Mouse (Mus musculus) heart, embryonic 16.5 days (tissue): ENCODE data around the gene Tnc. TPM values are rescaled to one million over a fixed set of nuclear protein-coding genes. Genes with fewer than 3 reads are reported as not detected.
"Not testable (repeated sequence)": the region's sequence is repeated elsewhere in the genome, so short reads cannot be mapped to it uniquely, and the experiment has no call there.

ENCODE experiments used
- ATAC-seq: fragments of 200-750 bp; cut with Nextera tagmentation; replicated peaks from 2 replicates; pipeline ENCODE4 v1.8.0; 2017; ENCODE audit warnings: moderate number of reproducible peaks; ENCODE audit not compliant: insufficient read depth, low FRiP score; ENCODE audit errors: extremely low read depth
- H3K27ac ChIP-seq: fragments of 300-500 bp; sonication (generic); 2 replicates; pipeline ENCODE4 v1.5.1; 2014; ENCODE audit warnings: mild to moderate bottlenecking, low read length, control low read depth, moderate library complexity
- H3K27me3 ChIP-seq: fragments of 300-500 bp; sonication (generic); 2 replicates; pipeline ENCODE4 v1.6.1; 2014; ENCODE audit warnings: low read length, mixed read lengths; ENCODE audit not compliant: control insufficient read depth, insufficient read depth
- H3K36me3 ChIP-seq: fragments of 300-500 bp; sonication (generic); 2 replicates; pipeline ENCODE4 v1.6.1; 2014; ENCODE audit not compliant: control insufficient read depth, insufficient read depth
- H3K4me1 ChIP-seq: fragments of 300-500 bp; sonication (generic); 2 replicates; pipeline ENCODE4 v1.6.1; 2014; ENCODE audit warnings: low read length, mixed read lengths; ENCODE audit not compliant: control insufficient read depth, insufficient read depth
- H3K4me2 ChIP-seq: fragments of 300-500 bp; sonication (generic); 2 replicates; pipeline ENCODE4 v1.6.1; 2014; ENCODE audit warnings: low read depth, mild to moderate bottlenecking, control low read depth, low read length
- H3K4me3 ChIP-seq: fragments of 300-500 bp; sonication (generic); 2 replicates; pipeline ENCODE4 v1.5.1; 2014; ENCODE audit warnings: mild to moderate bottlenecking, control low read depth, low read length
- H3K9ac ChIP-seq: fragments of 300-500 bp; sonication (generic); 2 replicates; pipeline ENCODE4 v1.6.1; 2014; ENCODE audit warnings: low read length, control low read depth
- H3K9me3 ChIP-seq: fragments of 300-500 bp; sonication (generic); replicated peaks from 2 replicates; pipeline ENCODE4 v1.6.1; 2016; ENCODE audit warnings: low read length; ENCODE audit not compliant: control insufficient read depth
- WGBS: fragments of 180-500 bp; shearing (Covaris S2); extraction: QIAGEN DNeasy Blood & Tissue Kit; methylation state at CpG from one replicate; pipeline ENCODE4 v1.1.7; 2014; 5-methylcytosine and 5-hydroxymethylcytosine counted together
- polyA plus RNA-seq: library from polyadenylated mRNA; unstranded; fragments of >200 nt; fragmentation: Nextera tagmentation; extraction: Ambion mirVana; gene quantifications from 2 replicates; pipeline ENCODE4 v1.2.1, GENCODE M21; 2015

Gene Tnc
- polyA plus RNA-seq, 1 experiment from 2014 or later = 31.3 TPM

DNA sequence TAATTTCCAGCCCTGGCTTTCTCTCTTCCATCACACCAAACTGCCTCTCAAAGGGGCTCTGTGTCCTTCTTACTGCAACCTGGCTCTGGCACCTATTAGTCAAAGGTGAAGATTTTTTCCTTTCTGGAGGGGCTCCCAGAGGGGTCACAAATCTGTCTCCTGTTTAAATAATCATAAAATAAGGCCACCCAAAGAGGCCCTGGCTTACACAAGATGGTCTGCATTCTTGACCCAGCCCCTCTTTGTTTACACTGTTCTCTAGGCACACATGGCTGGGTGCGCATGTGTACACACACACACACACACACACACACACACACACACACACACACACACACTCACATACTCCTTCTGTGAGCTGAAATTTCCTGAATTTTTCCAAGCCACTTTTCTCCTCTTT lies 83.4 kb downstream of the Tnc start:
- Histone ChIP-seq H3K27me3 (no peaks in the 10 kb centered on the region), H3K9ac (no peak overlapping the region), H3K36me3 (no peaks in the 10 kb centered on the region), H3K4me2 (no peak overlapping the region), H3K9me3 (no peaks in the 10 kb centered on the region), H3K27ac (no peak overlapping the region), H3K4me3 (no peak overlapping the region), H3K4me1 (no peaks in the 10 kb centered on the region)
- no peak for ATAC-seq
- WGBS = 89% methylated on average over 1 of the region's 1 CpGs

- Histone ChIP-seq H3K27me3 (no peaks in the 10 kb centered on the region), H3K4me2 (no peak overlapping the region), H3K9ac (no peak overlapping the region), H3K36me3 (no peaks in the 10 kb centered on the region), H3K4me1 (no peaks in the 10 kb centered on the region), H3K9me3 (no peaks in the 10 kb centered on the region), H3K4me3 (no peak overlapping the region), H3K27ac (no peak overlapping the region)
- no peak for ATAC-seq
- WGBS = 85% methylated on average over 5 of the region's 5 CpGs
Observed at GRCm38 (mm10) chr4:63961858-63962468, 84.9 kb downstream of the Tnc start.

DNA sequence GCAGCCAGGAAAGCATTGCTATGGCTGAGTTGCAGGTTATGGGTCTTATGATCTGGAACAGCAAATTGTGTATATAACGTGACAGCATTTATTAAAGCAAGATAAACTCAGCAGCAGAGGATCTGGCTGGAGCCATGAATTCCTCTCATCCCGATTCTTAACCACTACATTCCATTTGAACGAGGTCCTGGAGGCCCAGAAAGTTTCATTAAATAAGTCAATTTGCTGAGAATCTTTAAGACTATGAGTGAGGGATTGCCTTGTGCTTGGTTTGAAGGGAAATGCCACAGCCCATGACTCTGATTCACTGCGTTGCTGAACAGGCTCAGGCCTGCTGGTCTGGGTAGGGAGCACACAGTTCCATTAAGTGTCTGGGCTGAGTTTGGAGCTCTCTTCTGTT lies 88.2 kb downstream of the Tnc start:
- Histone ChIP-seq H3K4me1 (no peaks in the 10 kb centered on the region), H3K36me3 (no peaks in the 10 kb centered on the region), H3K27ac (no peak overlapping the region), H3K27me3 (no peaks in the 10 kb centered on the region), H3K9me3 (no peaks in the 10 kb centered on the region), H3K9ac (no peak overlapping the region), H3K4me2 (no peak overlapping the region), H3K4me3 (no peak overlapping the region)
- 67% methylated on average over 4 of the region's 4 CpGs for WGBS
- no peak for ATAC-seq

- Histone ChIP-seq H3K27ac (no peak overlapping the region), H3K9ac (no peak overlapping the region), H3K36me3 (no peaks in the 10 kb centered on the region), H3K9me3 (no peaks in the 10 kb centered on the region), H3K27me3 (peaks cover 7% of the 10 kb centered on the region), H3K4me1 (no peaks in the 10 kb centered on the region), H3K4me2 (no peak overlapping the region), H3K4me3 (no peak overlapping the region)
- no peak for ATAC-seq
- WGBS = 86% methylated on average over 9 of the region's 9 CpGs
Observed at GRCm38 (mm10) chr4:63950054-63950453, 96.8 kb downstream of the Tnc start.

DNA sequence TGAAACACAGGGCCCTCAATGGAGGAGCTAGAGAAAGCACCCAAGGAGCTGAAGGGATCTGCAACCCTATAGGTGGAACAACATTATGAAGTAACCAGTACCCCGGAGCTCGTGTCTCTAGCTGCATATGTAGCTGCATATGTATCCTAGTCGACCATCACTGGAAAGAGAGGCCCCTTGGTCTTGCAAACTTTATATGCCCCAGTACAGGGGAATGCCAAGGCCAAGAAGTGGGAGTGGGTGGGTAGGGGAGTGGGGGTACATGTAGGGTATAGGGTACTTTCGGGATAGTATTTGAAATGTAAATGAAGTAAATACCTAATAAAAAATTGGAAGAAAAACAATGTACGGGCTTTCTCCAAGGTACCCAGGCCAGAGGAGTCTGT lies 98.1 kb downstream of the Tnc start:
- not testable (repeated sequence) for H3K27me3 ChIP-seq, H3K27ac ChIP-seq, ATAC-seq, H3K9ac ChIP-seq, H3K36me3 ChIP-seq, H3K4me2 ChIP-seq, H3K9me3 ChIP-seq, H3K4me3 ChIP-seq, H3K4me1 ChIP-seq
- 82% methylated on average over 5 of the region's 5 CpGs for WGBS

GRCm38 (mm10) chr4:63948066-63948687 lies 98.6 kb downstream of the Tnc start:
- peak; percentile 32; the same call in 1 of the 2 replicates for ATAC-seq
- H3K4me2 ChIP-seq = peak overlapping the region; percentile 51
- H3K27me3 ChIP-seq = peaks cover 7% of the 10 kb centered on the region
- no peak overlapping the region for H3K27ac ChIP-seq
- H3K4me1 ChIP-seq = no peaks in the 10 kb centered on the region
- no peaks in the 10 kb centered on the region for H3K36me3 ChIP-seq
- no peaks in the 10 kb centered on the region for H3K9me3 ChIP-seq
- no peak overlapping the region; the same call in 1 of the 2 replicates for H3K4me3 ChIP-seq
- no peak overlapping the region for H3K9ac ChIP-seq
- 29% methylated on average over 12 of the region's 12 CpGs for WGBS

GRCm38 (mm10) chr4:63943813-63944212 lies 103.0 kb downstream of the Tnc start:
- no peak overlapping the region for H3K4me3 ChIP-seq
- no peak overlapping the region for H3K9ac ChIP-seq
- 66% methylated on average over 5 of the region's 5 CpGs for WGBS
- peaks cover 12% of the 10 kb centered on the region for H3K27me3 ChIP-seq
- H3K36me3 ChIP-seq = no peaks in the 10 kb centered on the region
- no peaks in the 10 kb centered on the region for H3K4me1 ChIP-seq
- no peak for ATAC-seq
- no peak overlapping the region for H3K4me2 ChIP-seq
- no peaks in the 10 kb centered on the region for H3K9me3 ChIP-seq
- H3K27ac ChIP-seq = no peak overlapping the region

- H3K4me2 ChIP-seq = no peak overlapping the region
- WGBS = 84% methylated on average over 3 of the region's 3 CpGs
- H3K27me3 ChIP-seq = peaks cover 11% of the 10 kb centered on the region
- H3K27ac ChIP-seq = no peak overlapping the region
- no peaks in the 10 kb centered on the region for H3K9me3 ChIP-seq
- no peaks in the 10 kb centered on the region for H3K36me3 ChIP-seq
- H3K9ac ChIP-seq = no peak overlapping the region
- no peak overlapping the region for H3K4me3 ChIP-seq
- ATAC-seq = no peak
- H3K4me1 ChIP-seq = no peaks in the 10 kb centered on the region
Observed at GRCm38 (mm10) chr4:63942875-63943274, 103.9 kb downstream of the Tnc start.

DNA sequence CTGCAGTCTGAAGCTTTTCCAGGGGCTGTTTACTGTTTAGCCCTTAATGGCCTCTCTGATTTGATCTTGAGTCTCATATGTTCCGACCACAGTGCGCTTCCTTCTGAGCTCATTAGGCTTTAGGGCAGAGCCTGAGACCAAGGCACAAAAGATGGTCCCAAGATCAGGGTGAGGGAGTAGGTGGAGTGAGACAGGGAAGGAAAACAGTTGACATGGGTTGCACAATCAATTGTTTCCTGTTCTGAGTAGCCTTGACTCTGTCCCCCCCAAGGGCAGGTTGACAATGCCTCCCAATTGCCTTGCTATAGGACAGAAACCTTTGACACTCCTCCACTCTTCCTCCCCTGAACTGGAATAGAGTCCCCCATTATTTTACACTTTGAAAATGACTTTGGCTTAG lies 105.4 kb downstream of the Tnc start:
- 85% methylated on average over 2 of the region's 2 CpGs for WGBS
- Histone ChIP-seq H3K4me1 (no peaks in the 10 kb centered on the region), H3K36me3 (no peaks in the 10 kb centered on the region), H3K9me3 (no peaks in the 10 kb centered on the region), H3K4me3 (no peak overlapping the region), H3K9ac (no peak overlapping the region), H3K4me2 (no peak overlapping the region), H3K27me3 (peaks cover 5% of the 10 kb centered on the region; the same call in 1 of the 2 replicates), H3K27ac (no peak overlapping the region)
- ATAC-seq = no peak
